Mouse (Mus musculus) midbrain, embryonic 14.5 days (tissue): Measurements from ENCODE around the gene Tfrc. TPM values are rescaled to one million over a fixed set of nuclear protein-coding genes. Genes with fewer than 3 reads are reported as not detected.
A peak's percentile ranks its signal among the peaks of the same experiment; 100 is the strongest.

Experiments used
- ATAC-seq: fragments of 200-750 bp; cut with Nextera tagmentation; 2 replicates; pipeline ENCODE4 v1.8.0; 2017; ENCODE audit warnings: moderate number of reproducible peaks, moderate library complexity; ENCODE audit not compliant: low FRiP score, low TSS enrichment
- DNase-seq: peaks from one replicate; pipeline ENCODE4 v3.0.0-alpha.2; 2015
- H3K27ac ChIP-seq: fragments of 300-500 bp; sonication (generic); replicated peaks from 2 replicates; pipeline ENCODE4 v1.5.1; 2014; ENCODE audit warnings: mild to moderate bottlenecking, low read depth, low read length, moderate library complexity
- H3K27me3 ChIP-seq: fragments of 300-500 bp; sonication (generic); 2 replicates; pipeline ENCODE4 v1.6.1; 2014; ENCODE audit warnings: low read length, control low read depth, mixed read lengths; ENCODE audit not compliant: control insufficient read depth, insufficient read depth
- H3K36me3 ChIP-seq: fragments of 300-500 bp; sonication (generic); 2 replicates; pipeline ENCODE4 v1.6.1; 2014; ENCODE audit warnings: low read length, control low read depth; ENCODE audit not compliant: control insufficient read depth, insufficient read depth
- H3K4me1 ChIP-seq: fragments of 300-500 bp; sonication (generic); 2 replicates; pipeline ENCODE4 v1.6.1; 2014; ENCODE audit warnings: mild to moderate bottlenecking, antibody characterized with exemption, low read length, control low read depth; ENCODE audit not compliant: control insufficient read depth, insufficient read depth
- H3K4me2 ChIP-seq: fragments of 300-500 bp; sonication (generic); 2 replicates; pipeline ENCODE4 v1.6.1; 2014; ENCODE audit warnings: mild to moderate bottlenecking, low read length, moderate library complexity
- H3K4me3 ChIP-seq: fragments of 300-500 bp; sonication (generic); replicated peaks from 2 replicates; pipeline ENCODE4 v1.5.1; 2014; ENCODE audit warnings: low read depth, low read length
- H3K9ac ChIP-seq: fragments of 300-500 bp; sonication (generic); replicated peaks from 2 replicates; pipeline ENCODE4 v1.6.1; 2014; ENCODE audit warnings: mild to moderate bottlenecking, low read length, moderate library complexity
- H3K9me3 ChIP-seq: fragments of 300-500 bp; sonication (generic); 2 replicates; pipeline ENCODE4 v1.6.1; 2016; ENCODE audit warnings: low read length, control low read depth, mixed read lengths; ENCODE audit not compliant: control insufficient read depth
- WGBS: fragments of 180-500 bp; shearing (Covaris S2); extraction: QIAGEN DNeasy Blood & Tissue Kit; methylation state at CpG from one replicate; pipeline ENCODE4 v1.1.7; 2014; 5-methylcytosine and 5-hydroxymethylcytosine counted together
- polyA plus RNA-seq: library from polyadenylated mRNA; unstranded; fragments of >200 nt; fragmentation: Nextera tagmentation; extraction: Ambion mirVana; gene quantifications from 2 replicates; pipeline ENCODE4 v1.2.1, GENCODE M21; 2014

The Tfrc gene
- polyA plus RNA-seq, 1 experiment from 2014 or later: 69.8 TPM

- H3K4me2 ChIP-seq: no peak overlapping the region
- no peaks in the 10 kb centered on the region for H3K9me3 ChIP-seq
- no peak for ATAC-seq
- 87% methylated on average over 3 of the region's 3 CpGs for WGBS
- no peaks in the 10 kb centered on the region for H3K4me1 ChIP-seq
- H3K4me3 ChIP-seq: no peak overlapping the region
- H3K27me3 ChIP-seq: no peaks in the 10 kb centered on the region
- no peak overlapping the region for H3K27ac ChIP-seq
- no peaks in the 10 kb centered on the region for H3K36me3 ChIP-seq
- DNase-seq: no peak
- no peak overlapping the region for H3K9ac ChIP-seq
Observed at GRCm38 (mm10) chr16:32588568-32588967, 20.2 kb upstream of the Tfrc start.

GRCm38 (mm10) chr16:32591521-32591920 lies 17.2 kb upstream of the Tfrc start:
- H3K4me1 ChIP-seq: no peaks in the 10 kb centered on the region
- ATAC-seq: no peak
- H3K36me3 ChIP-seq: no peaks in the 10 kb centered on the region
- H3K27me3 ChIP-seq: no peaks in the 10 kb centered on the region
- WGBS: 52% methylated on average over 8 of the region's 8 CpGs
- H3K9ac ChIP-seq: no peak overlapping the region
- H3K9me3 ChIP-seq: no peaks in the 10 kb centered on the region
- H3K4me2 ChIP-seq: no peak overlapping the region
- no peak overlapping the region for H3K4me3 ChIP-seq
- DNase-seq: no peak
- no peak overlapping the region for H3K27ac ChIP-seq

GRCm38 (mm10) chr16:32593283-32593805 lies 15.4 kb upstream of the Tfrc start:
- H3K4me3 ChIP-seq: no peak overlapping the region
- DNase-seq (no peak), ATAC-seq (no peak)
- no peaks in the 10 kb centered on the region for H3K4me1 ChIP-seq
- no peak overlapping the region for H3K4me2 ChIP-seq
- H3K36me3 ChIP-seq: no peaks in the 10 kb centered on the region
- no peak overlapping the region for H3K9ac ChIP-seq
- H3K9me3 ChIP-seq: no peaks in the 10 kb centered on the region
- WGBS: 94% methylated on average over 5 of the region's 5 CpGs
- no peaks in the 10 kb centered on the region for H3K27me3 ChIP-seq
- no peak overlapping the region for H3K27ac ChIP-seq

- 81% methylated on average over 5 of the region's 5 CpGs for WGBS
- DNase-seq: no peak
- Histone ChIP-seq H3K27me3 (no peaks in the 10 kb centered on the region), H3K9ac (no peak overlapping the region), H3K9me3 (no peaks in the 10 kb centered on the region), H3K4me2 (no peak overlapping the region), H3K27ac (no peak overlapping the region), H3K4me1 (no peaks in the 10 kb centered on the region), H3K36me3 (no peaks in the 10 kb centered on the region), H3K4me3 (no peak overlapping the region)
- ATAC-seq: no peak
Observed at GRCm38 (mm10) chr16:32593916-32594315, 14.8 kb upstream of the Tfrc start.

- ATAC-seq (no peak), DNase-seq (no peak)
- H3K27ac ChIP-seq: no peak overlapping the region
- H3K4me2 ChIP-seq: no peak overlapping the region
- H3K36me3 ChIP-seq: no peaks in the 10 kb centered on the region
- no peaks in the 10 kb centered on the region for H3K9me3 ChIP-seq
- H3K27me3 ChIP-seq: no peaks in the 10 kb centered on the region
- no peak overlapping the region for H3K9ac ChIP-seq
- no peak overlapping the region for H3K4me3 ChIP-seq
- 89% methylated on average over 5 of the region's 5 CpGs for WGBS
- no peaks in the 10 kb centered on the region for H3K4me1 ChIP-seq
Observed at GRCm38 (mm10) chr16:32594701-32595100, 14.0 kb upstream of the Tfrc start.

GRCm38 (mm10) chr16:32595142-32595855 lies 13.4 kb upstream of the Tfrc start:
- no peaks in the 10 kb centered on the region for H3K36me3 ChIP-seq
- H3K27me3 ChIP-seq: no peaks in the 10 kb centered on the region
- no peaks in the 10 kb centered on the region for H3K4me1 ChIP-seq
- H3K27ac ChIP-seq: no peak overlapping the region
- DNase-seq (no peak), ATAC-seq (no peak)
- 86% methylated on average over 10 of the region's 10 CpGs for WGBS
- no peak overlapping the region for H3K4me3 ChIP-seq
- H3K9me3 ChIP-seq: no peaks in the 10 kb centered on the region
- no peak overlapping the region for H3K9ac ChIP-seq
- H3K4me2 ChIP-seq: no peak overlapping the region

GRCm38 (mm10) chr16:32597909-32598381 lies 10.8 kb upstream of the Tfrc start:
- peak; percentile 49 for DNase-seq
- Histone ChIP-seq H3K4me2 (no peak overlapping the region), H3K9ac (no peak overlapping the region), H3K4me3 (no peak overlapping the region), H3K4me1 (no peaks in the 10 kb centered on the region), H3K27me3 (no peaks in the 10 kb centered on the region), H3K9me3 (no peaks in the 10 kb centered on the region), H3K36me3 (no peaks in the 10 kb centered on the region), H3K27ac (no peak overlapping the region)
- ATAC-seq: no peak
- WGBS: 28% methylated on average over 4 of the region's 4 CpGs

- ATAC-seq (no peak), DNase-seq (no peak)
- no peaks in the 10 kb centered on the region for H3K27me3 ChIP-seq
Observed at GRCm38 (mm10) chr16:32599151-32599550, 9.6 kb upstream of the Tfrc start.

GRCm38 (mm10) chr16:32602193-32602685 lies 6.5 kb upstream of the Tfrc start:
- WGBS: 89% methylated on average over 3 of the region's 3 CpGs

More at GRCm38 (mm10) chr16:32599151-32599550, 9.6 kb upstream of the Tfrc start:
- Histone ChIP-seq H3K4me3 (no peak overlapping the region), H3K4me2 (no peak overlapping the region), H3K9me3 (no peaks in the 10 kb centered on the region), H3K9ac (no peak overlapping the region), H3K36me3 (no peaks in the 10 kb centered on the region), H3K27ac (no peak overlapping the region), H3K4me1 (no peaks in the 10 kb centered on the region)
- 91% methylated on average over 1 of the region's 1 CpGs for WGBS

More at GRCm38 (mm10) chr16:32602193-32602685, 6.5 kb upstream of the Tfrc start:
- H3K4me1 ChIP-seq: no peaks in the 10 kb centered on the region
- no peak overlapping the region for H3K27ac ChIP-seq
- H3K4me3 ChIP-seq: no peak overlapping the region
- no peaks in the 10 kb centered on the region for H3K27me3 ChIP-seq
- no peaks in the 10 kb centered on the region for H3K9me3 ChIP-seq
- H3K4me2 ChIP-seq: no peak overlapping the region
- ATAC-seq (no peak), DNase-seq (no peak)
- no peaks in the 10 kb centered on the region for H3K36me3 ChIP-seq
- H3K9ac ChIP-seq: no peak overlapping the region
